Mouse (Mus musculus): ENCODE measurements around the gene Alox5ap.
A peak's percentile ranks its signal among the peaks of the same experiment; 100 is the strongest.

Gene Alox5ap

DNA sequence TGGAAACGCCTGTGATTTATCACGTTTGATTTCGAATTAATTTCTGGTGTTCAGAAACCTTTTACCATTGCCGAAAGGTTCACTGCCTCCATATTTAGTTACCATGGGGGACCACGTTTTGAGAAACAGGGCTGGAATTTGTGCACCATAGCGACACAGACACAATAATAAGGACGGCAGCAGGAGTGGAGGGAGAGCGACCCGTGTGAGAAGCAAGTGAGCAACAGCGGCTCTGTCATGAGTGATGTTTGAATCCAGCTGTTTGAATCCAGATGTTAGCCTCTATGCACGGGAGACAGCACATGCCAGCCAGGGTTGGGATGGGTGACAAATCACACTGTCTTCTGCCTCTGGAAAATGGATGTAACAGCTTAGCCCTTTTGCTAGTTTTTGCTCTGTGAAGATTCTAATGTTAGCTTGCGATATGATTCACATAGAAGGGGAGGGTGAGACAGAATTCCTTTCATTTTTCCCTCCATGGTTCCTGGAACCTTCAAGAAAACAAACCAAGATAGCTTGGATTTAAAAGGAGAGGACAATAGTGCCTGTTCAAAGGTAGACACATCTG is 50.0 kb downstream of the Alox5ap start:
- DNase-seq (ENCODE audit: low read depth, low spot score), result no peak

DNA sequence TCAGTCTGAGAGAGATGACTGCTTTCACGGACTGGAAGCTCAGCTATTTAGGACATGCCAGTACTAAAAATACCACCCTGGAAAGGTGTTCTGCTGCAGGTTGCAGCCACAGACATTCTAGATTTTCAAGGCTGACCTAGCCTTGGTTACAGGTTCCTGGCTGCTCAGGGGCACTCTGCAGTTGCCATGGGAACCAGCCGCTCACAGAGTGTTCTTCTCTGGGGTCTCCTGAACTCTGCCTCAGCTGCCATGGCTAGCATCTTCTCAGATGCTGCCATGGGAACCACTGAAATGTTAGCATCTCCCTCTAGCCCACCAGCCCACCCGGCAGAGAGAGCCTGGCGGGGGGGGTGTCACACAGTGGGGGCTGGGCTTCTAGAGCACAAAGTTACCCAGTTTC is 52.4 kb downstream of the Alox5ap start:
- no peak for DNase-seq (ENCODE audit: low read depth, low spot score)

GRCm38 (mm10) chr5:149319874-149320323 is 55.3 kb downstream of the Alox5ap start:
- DNase-seq (ENCODE audit: low read depth, low spot score), result no peak

DNA sequence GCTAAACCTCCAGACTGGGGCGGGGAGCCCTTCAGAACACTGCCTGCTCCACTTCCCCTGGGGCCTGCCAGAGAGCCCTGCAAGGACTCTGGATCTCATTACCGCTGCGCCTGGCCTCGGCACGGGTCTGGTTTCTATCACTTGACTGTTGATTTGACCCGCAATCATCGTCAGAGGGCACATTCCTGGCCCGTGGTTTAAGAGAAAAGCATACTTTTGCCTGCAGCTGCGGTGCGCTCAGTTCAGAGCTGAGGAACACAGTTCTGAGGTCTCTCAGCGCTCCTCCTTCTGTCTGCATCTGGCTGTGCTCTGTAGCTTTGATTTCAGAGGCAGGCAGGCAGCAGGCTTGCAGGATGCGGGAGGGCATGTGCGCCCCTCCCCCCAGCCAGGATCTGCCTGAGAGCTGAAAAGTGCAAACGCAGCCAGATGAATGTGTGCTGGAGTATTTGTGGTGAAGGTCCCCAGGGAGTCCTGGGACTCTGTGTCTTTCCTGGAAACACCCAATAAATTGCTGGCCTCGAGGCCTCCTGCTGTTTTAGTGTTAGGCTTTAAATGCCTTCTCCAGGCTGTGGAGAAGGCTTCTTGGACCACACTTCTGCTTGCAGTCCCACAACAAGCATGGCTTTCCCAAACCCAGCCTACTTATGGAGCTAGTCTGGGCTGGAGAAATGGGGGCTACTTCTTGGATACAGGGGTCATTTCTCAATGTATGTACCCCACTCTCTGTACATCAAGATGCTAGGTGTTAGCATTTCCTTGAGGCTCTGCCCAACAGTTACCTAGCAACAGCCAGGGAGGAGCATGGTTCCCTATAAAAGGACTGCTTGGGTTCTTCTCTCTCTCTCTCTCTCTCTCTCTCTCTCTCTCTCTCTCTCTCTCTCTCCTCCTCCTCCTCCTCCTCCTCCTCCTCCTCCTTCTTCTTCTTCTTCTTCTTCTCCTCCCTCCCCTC is 56.2 kb downstream of the Alox5ap start:
- DNase-seq (ENCODE audit: low read depth, low spot score), result no peak

- DNase-seq (ENCODE audit: low read depth, low spot score), result no peak
These were observed 57.6 kb downstream of the Alox5ap start for GRCm38 (mm10) chr5:149321909-149322841.

GRCm38 (mm10) chr5:149322938-149323553 is 58.5 kb downstream of the Alox5ap start:
- no peak for DNase-seq (ENCODE audit: low read depth, low spot score)

DNA sequence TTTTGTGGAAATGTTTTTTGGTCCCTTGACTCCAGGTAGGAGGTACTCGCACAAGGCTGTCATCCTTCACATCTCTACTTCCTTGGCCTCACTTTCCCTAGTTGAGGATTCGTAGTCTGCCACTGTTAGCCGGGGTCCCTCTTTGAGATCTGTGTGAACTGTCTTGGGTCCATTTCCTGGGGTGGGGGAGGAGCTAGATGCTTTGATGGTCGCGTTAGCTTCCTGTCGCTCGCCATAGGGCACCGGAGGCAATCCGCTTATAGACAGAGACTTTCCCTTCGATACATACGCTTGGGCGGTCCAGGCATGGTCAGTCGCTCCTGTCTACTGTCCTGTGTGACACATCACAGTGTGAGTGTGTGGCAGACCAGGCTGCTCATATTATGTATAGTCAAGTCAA is 60.2 kb downstream of the Alox5ap start:
- DNase-seq (ENCODE audit: low read depth, low spot score), result no peak

DNA sequence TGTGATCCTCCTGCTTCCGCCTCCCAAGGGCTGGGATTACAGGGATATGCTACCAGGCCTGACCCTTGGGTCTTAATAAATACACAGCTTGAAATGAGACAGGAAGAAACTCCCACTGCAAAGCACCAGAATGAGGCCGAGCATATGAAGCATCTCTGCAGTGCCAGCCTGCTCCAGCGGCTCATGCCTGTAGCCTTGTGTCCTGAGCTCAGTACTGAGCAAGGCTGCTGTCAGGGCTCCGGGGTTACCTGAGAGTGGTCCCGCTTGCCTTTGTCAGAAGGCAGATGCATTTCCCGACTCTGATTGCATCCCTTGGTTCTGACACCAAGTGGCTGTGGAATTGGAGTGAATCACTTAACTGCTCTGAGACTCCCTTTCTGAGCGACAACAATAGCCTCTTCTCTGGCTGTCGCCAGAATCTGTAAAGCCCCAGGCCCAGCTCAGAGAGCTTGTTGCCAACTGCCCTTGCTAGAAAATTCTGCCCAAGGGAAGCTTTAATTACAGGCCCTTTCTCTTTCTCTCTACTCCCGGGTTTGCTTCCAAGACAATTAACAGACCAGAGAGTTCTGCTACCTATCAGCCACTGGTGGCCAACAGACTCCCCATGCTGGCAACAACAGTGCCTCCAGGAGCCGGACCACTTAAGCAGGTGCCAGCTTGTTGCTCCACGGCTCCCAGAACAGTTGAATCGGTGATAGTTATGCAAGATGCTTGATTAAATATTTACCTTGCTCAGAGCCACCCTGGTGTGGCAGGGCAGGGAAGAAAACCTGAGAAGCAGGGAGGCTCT is 64.7 kb downstream of the Alox5ap start:
- DNase-seq (ENCODE audit: low read depth, low spot score), result no peak

DNA sequence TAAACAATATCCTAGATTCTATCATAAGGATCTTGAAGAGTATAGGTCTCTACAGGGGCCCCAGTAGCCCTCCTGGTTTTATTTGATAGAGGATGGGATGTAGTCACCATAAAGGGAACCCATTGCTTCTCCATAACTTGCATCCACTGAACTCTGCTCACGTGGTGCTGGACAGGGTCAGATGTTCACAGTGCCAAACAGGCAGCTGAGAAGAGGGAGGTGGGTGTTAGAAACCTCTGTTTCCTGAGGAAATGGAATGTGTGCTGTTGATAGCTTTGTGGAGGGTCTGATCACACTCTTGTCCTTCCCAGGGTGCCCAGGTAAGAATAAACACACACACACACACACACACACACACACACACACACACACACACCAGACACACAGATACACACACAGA is 66.0 kb downstream of the Alox5ap start:
- no peak for DNase-seq (ENCODE audit: low read depth, low spot score)

DNA sequence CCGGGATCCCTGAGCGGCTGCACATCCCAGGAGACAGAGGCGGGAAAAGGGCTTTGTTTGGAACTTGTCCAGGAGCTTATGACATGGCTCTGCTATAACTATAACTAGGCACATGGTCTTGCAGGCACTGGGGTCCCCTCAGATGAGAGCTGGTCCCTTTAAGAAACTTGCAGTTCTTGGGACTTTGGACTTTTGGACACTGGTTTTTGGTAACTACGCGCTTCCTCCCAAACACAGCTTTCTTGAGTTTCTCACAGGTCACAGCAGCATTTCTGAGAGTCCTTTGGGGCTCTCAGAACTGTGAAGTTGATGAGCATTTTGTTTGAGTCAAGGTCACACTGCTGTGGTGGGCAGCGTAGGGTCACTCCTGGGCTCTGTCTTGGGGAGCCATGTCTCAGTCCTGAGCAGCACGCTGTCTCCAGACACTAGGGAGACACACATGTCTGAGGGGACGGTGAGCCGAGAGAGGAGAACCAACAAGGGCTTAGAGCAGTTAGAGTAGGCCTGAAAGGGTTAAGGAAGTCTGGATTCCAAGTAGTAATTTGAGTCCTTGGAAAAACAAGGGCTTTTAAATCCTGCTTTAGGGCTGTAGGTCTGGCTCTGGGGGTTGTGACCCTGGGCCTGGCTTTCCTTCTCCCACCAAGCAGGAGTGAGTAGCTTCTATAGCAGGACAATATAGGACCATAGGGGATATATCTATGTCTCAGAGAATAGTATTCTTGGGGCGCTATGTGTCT is 67.0 kb downstream of the Alox5ap start:
- DNase-seq (ENCODE audit: low read depth, low spot score), result no peak

GRCm38 (mm10) chr5:149332787-149333186 is 68.2 kb downstream of the Alox5ap start:
- no peak for DNase-seq (ENCODE audit: low read depth, low spot score)

- DNase-seq (ENCODE audit: low read depth, low spot score), result no peak
These were observed 69.6 kb downstream of the Alox5ap start for GRCm38 (mm10) chr5:149333941-149334698.

GRCm38 (mm10) chr5:149335009-149335408 is 70.4 kb downstream of the Alox5ap start:
- no peak for DNase-seq (ENCODE audit: low read depth, low spot score)

GRCm38 (mm10) chr5:149335563-149336238 is 71.1 kb downstream of the Alox5ap start:
- DNase-seq (ENCODE audit: low read depth, low spot score), result peak; percentile 62

DNA sequence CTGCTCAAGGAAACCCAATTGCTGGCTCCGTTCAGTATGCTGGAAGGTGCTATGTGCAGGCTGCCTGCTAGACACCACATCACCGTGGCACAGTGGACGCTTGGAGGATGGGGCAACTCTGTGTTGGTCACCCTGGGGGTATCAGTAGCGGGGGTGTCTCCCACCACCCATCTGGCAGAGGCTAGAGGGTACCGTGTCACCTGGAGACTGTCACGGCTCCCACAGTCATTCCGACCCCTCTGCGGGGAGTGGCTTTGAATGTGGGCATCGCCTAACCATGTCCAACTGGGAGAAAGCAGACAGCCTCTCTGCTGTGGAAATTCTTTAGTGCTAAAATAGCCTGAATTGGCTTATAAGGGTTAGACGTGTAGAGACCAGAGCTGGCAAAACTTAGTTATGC is 72.6 kb downstream of the Alox5ap start:
- no peak for DNase-seq (ENCODE audit: low read depth, low spot score)

Data from retina, adult 2 months (tissue).